Mouse (Mus musculus) urinary bladder, postnatal 25 days (tissue): ENCODE results near the gene Ackr3.

Experiments used
- DNase-seq: peaks from one replicate; pipeline ENCODE4 v3.0.0; 2022; ENCODE audit warnings: low spot score

Gene Ackr3

DNA sequence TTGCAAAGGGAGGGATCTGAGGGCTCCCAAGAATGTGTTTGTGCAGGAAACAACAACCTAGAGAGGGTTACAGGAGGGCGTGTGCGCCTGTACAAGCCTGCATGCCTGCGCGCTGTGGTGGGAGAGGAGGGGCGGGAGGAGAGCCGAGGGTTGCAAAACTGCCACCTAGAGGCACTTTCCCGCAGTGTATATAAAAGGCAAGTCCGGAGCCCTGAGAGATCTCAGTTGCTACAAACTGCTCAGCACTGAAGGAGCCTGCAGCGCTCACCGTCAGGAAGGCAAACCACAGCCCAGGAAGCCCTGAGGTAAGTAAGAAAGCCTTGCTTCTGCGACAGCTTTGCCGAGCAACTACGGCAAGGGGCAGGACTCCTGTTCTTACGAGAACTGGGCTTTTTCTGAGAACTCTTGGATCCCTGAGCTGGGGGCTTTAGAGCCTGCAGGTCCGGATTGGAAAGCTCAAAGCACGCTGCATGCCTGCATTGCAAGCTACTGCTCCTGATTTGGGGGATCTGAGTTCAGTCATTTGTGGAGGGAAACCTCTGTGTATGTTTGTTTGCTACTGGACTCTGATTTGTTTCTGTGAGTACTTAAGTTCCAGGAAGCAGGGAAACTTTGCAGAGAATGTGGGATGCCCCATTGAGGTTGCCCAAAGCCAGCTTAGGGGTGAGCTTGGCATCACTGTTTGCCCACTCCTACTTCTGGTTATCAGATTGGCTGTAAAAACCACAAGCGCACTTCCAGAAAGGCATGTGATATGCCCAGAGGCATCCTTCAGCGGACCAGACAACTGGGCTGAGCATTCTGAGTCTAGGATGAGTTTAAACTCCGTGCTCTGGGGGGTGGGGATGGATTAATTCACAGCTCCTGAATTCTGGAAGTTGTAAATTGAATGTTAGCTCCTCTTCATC, at the start of gene Ackr3:
Gene Ackr3, plus strand, starts transcription at position 198 of the 908 bp plus-strand sequence.
- peak; percentile 76 for DNase-seq

DNA sequence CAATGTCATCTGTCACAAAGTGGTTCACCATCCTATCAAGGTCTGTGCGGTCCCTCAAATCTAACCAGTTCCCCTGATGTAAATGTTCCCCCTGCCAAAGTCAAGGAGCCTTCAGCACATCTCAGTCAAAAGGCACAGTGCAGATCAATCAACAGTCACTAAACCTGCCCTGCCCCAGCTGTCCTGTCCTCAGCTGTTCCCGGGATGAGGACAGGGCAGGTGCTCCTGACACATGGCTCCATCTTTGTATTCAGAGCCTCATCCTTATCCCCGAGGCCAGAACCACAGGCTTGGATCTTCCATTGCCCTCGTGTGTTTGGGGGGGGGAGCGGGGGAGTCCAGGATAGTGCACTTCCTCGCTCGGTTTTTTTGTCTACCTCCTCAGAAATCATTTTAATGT, 47.2 kb upstream of the Ackr3 start:
- DNase-seq = no peak

DNA sequence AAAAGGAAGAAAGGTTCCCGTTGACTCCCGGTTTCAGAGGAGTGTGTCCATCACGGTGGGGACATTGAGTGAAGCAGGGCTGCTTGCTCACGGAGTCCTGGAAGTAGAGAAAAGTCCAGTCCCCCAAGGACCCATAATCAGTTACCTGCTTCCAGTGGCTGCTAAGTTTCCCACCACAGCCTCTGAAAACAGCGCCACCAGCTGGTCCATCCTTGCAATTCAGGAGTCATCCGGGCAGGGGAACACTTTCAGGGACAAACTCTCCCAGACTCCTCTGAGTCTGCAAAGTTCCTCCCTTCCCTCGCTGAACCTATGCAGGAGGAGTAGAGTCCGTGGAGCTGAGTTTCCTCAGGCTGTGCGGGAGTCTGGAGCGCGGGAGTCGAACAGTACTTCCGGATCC, 43.9 kb upstream of the Ackr3 start:
- no peak for DNase-seq

DNA sequence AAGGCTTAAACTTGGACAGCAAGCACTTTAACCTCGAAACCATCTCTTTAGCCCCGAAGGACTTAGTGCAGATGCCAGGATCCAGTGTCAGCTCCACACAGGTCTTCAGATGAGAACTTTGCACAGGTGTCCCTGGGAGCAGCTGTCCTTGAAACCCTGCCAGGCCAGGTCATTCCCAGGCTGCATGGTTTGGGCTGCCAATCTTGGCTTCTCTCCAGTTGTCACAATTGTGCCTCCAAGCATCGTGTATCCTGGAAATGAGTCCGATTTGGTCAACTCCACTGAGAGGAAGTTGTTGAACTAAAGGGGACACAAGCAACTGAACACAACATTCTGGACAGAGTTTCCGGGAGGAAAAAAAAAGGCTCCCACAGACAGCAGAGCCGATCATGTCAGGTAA, 42.2 kb upstream of the Ackr3 start:
- no peak for DNase-seq

DNA sequence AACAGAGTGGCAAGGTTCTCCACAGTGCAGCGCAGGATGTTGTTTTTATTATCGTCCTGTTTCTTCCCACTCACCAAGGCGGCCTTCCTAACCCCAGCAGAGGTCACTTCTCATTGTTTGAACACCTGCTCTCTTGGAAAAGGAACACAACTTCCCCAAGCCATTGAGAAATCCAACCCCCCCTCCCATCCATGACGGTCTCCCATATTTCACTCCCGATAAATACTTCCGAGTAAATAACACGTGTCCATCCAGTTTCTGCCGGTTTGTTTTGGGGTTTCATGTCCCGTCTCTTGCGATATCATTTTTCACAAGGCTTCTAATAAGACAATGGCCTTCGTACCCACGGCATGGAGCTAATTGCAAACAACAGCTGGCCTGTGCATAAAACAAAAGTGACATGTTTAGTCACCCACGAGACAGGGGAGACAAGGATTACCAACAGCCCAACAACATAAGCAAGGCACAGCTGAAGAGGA, 41.4 kb upstream of the Ackr3 start:
- DNase-seq = no peak

DNA sequence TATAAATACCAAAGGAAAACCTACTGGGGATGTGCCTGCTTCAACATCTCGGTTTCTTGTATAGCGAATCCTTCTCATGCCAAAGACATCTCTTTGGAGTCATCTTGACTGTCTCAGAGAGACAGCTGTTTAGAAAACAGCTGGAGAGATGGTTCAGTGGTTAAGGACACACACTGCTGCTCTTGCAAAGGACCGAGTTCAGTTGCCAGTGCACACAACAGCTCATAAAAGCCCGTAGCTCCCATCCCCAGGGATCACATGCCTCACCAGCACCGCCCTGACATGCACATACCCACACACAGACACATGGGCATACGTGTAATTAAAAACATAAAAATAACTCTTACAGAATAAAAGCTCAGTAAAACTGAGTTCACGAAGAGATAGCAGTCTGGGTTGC, 40.6 kb upstream of the Ackr3 start:
- no peak for DNase-seq

DNA sequence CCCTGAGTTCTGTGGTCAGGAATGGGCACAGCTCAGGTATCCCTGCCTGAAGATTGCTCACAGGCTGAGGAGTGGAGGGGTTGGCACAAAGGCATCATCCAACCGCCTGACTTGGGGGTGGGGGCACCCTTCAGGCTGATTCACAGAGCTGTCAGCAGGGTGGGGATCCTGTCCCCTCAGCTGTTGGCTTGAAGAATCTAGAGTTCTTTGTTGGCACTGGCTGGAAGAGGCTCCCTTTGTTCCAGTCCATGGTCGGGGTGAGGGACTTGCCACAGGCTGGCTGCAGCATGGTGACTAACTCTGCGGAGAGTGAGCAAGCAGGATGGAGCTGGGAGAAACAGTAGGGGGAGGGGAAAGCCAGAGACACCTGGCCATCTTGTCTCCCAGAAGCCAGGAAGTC, 39.5 kb upstream of the Ackr3 start:
- no peak for DNase-seq

DNA sequence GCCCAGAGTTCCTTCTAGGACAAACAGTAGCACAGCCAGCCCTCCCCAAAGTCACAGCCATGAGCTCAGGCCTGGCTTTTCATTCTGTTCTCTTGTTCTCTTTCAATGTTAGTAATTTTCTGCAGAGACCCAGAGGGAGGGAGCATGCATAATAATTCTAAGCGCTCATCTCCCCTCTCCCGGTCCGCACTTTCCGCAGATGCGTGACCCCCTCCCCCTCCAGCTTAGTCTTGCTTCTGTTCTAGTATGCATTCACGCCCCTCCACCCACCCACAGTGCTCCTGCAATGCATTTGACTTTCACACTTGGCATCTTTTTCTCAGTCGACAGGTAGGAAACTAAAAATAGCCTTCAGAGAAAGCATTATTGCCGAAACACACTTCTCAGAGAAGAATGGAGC, 29.4 kb upstream of the Ackr3 start:
- DNase-seq = no peak

DNA sequence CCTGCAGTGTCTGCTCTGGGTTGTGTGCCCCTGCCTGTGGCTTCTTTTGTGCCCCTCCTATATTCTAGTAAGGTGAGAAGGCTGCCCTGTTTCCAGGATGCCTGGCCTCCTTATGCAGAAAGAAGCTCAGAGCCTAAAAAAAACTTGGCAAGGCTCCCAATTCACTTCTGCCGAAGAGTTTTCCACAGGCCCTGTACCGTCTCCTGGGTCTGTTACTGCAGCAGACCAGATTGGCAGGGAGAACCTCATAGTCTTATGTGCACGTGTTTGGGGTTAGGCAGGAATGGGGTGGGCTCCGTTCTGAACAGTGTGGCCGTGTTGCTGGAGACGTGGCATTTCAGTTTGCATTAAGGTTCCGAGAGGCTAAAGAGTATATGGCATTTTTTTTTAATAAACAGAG, 27.6 kb upstream of the Ackr3 start:
- no peak for DNase-seq

DNA sequence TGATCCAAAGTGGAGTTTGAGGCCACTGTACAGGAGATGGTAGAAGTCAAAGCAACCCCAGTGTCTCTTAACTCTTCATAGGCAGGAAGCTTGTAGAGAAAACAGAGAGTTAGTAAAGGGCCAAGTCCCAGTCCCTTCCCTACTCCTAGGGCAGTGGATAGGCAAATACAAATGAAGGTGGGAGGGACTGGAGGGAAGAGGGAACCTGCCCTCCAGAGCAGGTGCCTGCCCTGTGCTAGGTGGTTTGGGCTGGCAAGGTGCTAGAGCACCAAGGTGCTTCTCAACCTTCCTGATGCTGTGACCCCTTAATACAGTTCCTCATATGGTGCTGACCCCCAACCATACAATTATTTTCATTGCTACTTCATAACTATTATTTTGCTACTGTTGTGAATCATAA, 26.2 kb upstream of the Ackr3 start:
- no peak for DNase-seq

DNA sequence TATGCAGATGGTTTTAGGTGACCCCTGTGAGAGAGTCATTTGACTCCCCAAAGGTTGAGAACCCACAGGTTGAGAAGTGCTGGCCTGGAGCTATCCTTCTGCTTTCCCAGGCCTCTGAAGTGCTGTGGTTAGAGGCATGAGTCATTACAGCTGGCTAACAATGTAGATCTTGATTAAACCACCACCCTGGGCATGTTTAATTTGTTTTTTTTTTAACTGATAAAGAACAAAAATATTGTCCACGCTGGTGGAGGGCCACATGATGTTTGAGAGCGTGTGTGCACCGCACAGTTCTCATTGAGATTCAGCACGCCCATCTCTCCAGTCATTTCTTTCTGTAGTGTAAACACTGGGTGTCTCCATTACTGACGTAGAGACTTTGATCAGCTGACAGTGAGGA, 25.8 kb upstream of the Ackr3 start:
- no peak for DNase-seq

DNA sequence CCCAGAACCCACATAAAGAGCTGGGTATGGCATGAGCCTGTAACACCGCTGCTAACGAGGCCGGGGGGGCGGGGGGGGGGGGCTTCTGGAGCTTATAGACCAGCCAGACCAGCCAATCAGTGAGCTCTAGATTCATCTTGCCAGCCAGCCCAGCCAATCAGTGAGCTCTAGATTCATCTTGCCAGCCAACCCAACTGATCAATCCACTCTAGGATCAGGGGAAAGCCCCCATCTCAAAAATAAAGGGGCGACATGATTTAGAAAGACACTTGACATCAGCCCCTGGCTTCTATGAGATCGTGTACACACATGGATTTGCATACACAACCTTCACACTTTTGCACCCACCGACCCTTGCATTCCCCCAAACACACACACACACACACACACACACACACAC, 23.3 kb upstream of the Ackr3 start:
- no peak for DNase-seq

DNA sequence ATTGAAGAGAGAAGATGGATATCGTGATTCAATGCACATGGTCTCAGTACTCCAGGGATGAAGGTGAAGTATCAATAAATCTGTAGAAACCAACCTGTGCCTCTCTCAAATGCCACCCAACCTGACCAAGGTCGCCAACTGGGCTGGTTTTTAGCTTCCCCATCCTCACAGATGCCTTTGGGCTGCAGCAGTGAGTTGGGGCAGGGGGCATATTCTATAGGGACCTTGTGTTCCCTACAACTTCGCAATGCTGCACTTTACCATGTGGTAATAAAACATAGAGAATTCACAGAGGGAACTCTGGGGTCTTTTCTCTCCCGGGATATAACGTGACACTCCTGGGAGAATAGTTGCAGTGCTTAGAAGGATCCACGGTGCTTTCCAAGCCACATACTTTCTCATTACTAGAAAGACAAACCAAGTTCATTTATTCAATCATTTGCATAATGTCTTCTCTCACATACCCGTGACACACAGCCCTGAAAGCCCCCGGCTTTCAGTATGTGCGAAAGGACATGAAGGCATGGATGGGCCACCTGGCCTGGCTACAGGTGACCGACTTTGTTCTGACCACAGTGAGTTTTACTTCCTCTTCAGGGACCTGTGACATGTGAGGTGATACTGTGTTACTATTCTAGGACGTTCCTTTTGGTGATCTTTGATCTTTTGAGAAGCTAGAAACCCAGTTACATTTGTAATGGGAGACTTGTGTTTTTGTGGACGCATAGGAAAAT, 22.6 kb upstream of the Ackr3 start:
- DNase-seq = no peak

DNA sequence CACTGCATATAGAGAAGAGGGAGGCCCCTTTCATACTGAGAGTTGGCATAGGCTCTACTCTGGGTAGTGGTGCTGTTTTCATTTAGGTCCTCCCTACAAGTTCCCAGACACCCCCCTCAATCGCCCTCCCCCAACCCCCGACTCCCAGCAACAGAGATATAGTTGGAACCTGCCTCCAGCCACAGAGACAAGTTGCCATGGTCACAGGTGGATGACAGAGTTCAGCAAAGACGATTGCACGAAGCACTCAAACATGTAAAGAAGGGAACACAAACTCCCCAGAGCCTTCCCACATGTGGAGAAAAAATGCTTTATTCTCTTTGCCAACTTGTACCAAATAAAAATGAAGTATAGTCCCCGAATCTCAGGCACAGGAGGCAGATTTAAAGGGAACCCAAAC, 21.3 kb upstream of the Ackr3 start:
- no peak for DNase-seq

DNA sequence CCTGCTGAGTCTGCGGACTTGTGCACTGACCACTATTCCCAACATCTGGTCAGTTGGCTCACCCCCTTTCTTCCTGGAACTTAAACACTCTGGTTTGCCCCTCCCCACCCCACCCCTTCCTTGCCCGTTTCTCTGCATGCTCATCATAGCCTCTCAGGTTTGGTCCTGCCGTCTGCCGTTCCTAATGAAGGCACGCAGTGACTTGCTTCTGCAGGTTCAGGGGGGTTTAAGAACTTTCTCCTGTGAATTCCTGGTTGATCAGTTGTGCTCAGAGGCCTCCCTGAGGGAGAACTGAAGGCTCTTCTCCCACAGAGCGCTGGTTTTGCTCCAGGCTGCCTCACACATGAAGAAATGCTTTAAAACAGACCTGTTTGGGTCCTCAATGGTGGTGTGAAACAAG, 20.2 kb upstream of the Ackr3 start:
- no peak for DNase-seq

DNA sequence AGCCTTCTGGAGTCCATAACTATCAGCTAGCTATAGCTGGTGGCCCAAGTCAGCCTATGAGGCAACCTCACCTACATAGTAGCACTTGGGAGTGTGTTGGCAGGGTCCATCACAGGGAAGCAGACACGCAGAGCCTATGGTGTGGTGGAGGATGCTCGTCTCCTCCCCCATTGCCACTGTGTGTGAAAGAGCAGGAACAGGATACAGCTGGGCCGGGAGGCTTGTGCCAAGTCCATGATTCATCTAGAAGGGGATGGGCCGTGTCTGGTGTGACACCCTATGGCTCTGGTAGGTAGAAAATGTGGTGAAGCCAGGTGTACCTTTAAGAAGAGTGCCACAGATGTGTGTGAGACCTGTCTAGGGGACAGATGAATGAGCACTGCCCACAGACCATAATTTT, 17.6 kb upstream of the Ackr3 start:
- no peak for DNase-seq

DNA sequence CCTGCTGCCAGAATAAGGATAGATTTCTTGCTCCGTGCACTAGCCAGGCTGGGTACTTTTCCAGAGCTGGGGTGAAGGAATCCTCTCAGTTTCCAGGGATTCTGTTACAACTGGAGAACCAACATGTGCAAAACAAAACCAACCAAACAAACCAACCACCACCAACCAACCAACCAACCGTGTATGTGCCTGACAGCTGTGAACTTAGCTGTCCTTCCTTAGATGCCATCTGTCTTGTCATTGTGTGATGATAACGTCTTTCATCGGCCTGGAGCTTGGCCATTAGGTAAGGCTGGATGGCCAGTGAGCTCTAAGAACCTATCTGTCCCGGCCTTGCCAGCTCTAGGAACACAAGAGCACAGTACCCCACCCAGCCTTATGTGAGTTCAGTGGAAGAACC, 16.9 kb upstream of the Ackr3 start:
- DNase-seq = no peak

DNA sequence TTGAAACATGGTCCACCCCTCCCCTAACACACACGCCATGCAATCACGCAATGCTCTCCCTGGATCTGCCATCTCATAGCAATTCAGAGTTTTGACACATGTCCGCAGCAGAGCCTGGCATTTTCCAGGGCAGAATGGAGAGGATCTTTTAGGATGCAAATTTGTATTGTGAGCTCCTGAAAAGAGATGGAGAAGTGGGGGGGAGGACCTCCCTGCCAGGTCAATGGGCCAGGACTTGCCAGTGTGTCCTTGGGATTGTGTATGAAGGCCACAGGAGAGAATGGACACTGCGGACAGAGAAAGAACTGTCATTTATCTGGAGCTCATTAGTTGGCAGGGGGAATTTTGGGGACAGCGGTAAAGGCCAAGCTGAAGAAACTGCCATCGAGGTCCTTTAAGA, 14.7 kb upstream of the Ackr3 start:
- no peak for DNase-seq

DNA sequence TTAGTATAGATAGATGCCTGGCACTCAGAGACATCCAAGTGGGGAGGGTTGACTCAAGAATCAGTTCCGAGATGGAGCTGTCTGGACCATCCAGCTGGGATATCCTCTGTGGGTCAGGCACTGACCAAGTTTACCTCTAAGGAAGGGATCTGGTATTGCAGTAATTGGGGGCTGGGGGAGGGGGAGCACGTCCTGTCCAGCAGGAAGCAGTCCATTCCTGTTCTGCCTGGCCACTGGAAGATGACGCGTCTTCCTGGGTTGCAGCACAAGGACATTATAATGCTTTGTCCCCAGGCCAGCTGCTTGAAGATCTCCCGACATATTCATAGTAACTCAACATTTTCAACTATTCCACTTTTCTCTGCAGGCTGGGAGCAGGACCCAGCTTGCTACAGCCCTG, 2.5 kb upstream of the Ackr3 start:
- DNase-seq = no peak

DNA sequence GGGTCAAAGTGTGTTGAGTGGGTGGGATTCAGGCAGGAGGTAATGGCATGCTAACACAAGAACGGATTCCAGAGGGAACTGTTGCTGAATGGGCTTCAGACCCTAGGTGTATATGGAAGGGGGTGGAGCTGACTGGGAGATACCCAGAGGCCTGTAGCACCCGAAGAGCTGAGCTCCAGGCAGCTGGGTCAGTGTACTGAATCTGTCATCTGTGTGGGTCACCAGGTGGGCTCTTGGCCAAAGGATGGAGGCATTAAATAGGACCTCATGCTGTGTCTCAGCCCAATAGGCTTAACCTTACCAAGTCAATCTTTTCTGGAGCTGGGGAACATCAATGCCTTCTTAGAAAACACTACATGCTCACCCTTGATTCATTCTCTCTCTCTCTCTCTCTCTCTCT, 2.1 kb upstream of the Ackr3 start:
- DNase-seq = no peak

DNA sequence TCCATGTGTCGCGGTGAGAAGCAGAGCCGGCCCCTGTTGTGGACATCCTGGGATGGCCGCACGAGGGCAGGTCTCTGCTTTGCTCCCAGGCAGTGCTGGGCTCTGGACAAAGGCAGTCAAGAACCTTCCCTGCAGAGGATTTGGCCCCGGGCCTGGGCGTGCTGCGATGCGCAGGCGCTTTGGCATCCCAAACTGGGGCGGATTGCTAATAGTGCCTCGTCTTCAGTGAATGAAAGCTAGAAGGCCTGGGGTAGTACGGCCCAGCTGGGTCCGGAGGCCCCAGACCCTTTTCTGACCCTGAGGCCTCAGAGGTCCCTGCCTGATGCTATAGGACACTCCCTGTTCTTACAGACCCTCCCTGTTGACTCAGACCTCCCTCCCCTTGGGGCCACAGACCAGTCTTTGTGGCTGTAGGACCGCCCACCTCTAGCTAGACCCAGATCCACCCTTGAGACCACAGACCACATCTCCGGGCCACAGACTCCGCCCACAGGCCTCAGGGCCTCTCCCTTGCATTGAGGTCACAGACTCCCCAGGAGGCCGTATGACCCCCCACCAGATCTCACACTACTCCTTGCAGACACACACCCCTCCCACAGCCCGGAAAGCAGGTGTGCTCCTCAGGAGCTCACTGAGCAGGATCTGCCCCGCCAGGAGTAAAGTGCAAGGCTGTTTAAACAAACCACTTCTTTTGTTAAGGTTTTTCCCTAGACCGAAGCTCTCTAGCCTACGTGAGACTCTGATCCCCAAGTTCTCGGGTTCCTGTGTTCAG, 1.4 kb upstream of the Ackr3 start:
- DNase-seq = peak; percentile 65

DNA sequence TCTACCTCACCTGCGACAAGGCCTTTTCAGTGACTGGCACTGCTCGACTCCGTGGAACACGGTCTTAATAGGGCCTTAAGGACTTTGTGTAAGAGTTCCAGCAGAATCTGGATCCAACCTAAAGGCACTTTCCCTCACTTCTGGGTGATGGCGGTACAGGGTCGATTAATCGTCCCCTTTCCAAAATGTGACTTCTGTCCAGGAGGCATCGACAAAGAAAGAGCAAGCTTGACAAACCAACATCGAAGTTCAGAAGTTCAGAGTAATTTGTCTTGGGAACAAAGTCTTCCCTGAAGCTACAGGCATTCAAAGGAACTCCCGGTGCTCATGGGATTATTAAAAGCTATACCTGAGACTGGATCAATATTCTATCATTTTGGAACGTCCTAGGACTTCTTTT, 439 bp upstream of the Ackr3 start:
- no peak for DNase-seq

DNA sequence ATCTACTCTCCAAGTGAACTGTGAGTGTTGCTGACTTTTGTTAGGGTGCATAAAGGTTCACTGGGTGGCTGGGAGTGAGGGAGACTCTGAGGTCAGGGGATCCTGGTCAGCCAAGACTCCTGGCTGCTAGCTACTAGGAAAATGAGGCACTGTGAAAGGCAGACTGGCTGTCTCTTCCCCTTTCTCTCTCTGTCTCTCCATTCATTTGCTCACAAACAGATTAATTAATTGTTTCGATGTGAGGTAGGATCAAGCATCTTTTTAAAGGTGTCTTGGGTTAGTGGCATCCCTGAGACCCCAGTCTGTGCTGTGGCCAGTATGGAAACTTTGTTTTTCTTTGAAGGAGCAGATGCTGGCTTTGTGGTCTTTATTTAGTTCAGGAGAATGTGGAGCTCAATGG, 1.0 kb downstream of the Ackr3 start:
- no peak for DNase-seq
